Mouse (Mus musculus) neural tube, embryonic 13.5 days (tissue): ENCODE results near the gene Tmprss11c. TPM values are rescaled to one million over a fixed set of nuclear protein-coding genes. Genes with fewer than 3 reads are reported as not detected.
"Not testable (repeated sequence)": the region's sequence is repeated elsewhere in the genome, so short reads cannot be mapped to it uniquely, and the experiment has no call there.

Experiments used
- ATAC-seq: fragments of 200-750 bp; cut with Nextera tagmentation; 2 replicates; pipeline ENCODE4 v1.8.0; 2017; ENCODE audit warnings: low read depth, mild to moderate bottlenecking, moderate TSS enrichment, moderate library complexity
- H3K27ac ChIP-seq: fragments of 300-500 bp; sonication (generic); replicated peaks from 2 replicates; pipeline ENCODE4 v1.5.1; 2015; ENCODE audit warnings: moderate library complexity, mild to moderate bottlenecking, inconsistent platforms
- H3K27me3 ChIP-seq: fragments of 300-500 bp; sonication (generic); 2 replicates; pipeline ENCODE4 v1.6.1; 2015; ENCODE audit warnings: mild to moderate bottlenecking, inconsistent platforms
- H3K36me3 ChIP-seq: fragments of 300-500 bp; sonication (generic); 2 replicates; pipeline ENCODE4 v1.6.1; 2015; ENCODE audit warnings: mild to moderate bottlenecking, inconsistent platforms
- H3K4me1 ChIP-seq: fragments of 300-500 bp; sonication (generic); replicated peaks from 2 replicates; pipeline ENCODE4 v1.6.1; 2015; ENCODE audit warnings: inconsistent platforms
- H3K4me2 ChIP-seq: fragments of 300-500 bp; sonication (generic); 2 replicates; pipeline ENCODE4 v1.6.1; 2015; ENCODE audit warnings: inconsistent platforms, mild to moderate bottlenecking, moderate library complexity
- H3K4me3 ChIP-seq: fragments of 300-500 bp; sonication (generic); 2 replicates; pipeline ENCODE4 v1.5.1; 2015; ENCODE audit warnings: mild to moderate bottlenecking, inconsistent platforms
- H3K9ac ChIP-seq: fragments of 300-500 bp; sonication (generic); 2 replicates; pipeline ENCODE4 v1.6.1; 2015; ENCODE audit warnings: moderate library complexity, mild to moderate bottlenecking, inconsistent platforms
- H3K9me3 ChIP-seq: fragments of 300-500 bp; sonication (generic); 2 replicates; pipeline ENCODE4 v1.6.1; 2016; ENCODE audit warnings: inconsistent platforms
- WGBS: fragments of 180-500 bp; shearing (Covaris S2); methylation state at CpG from one replicate; pipeline ENCODE4 v1.1.7; 2015; 5-methylcytosine and 5-hydroxymethylcytosine counted together
- polyA plus RNA-seq: library from polyadenylated mRNA; unstranded; fragments of >200 nt; fragmentation: Nextera tagmentation; extraction: Ambion mirVana; gene quantifications from 2 replicates; pipeline ENCODE4 v1.2.1, GENCODE M21; 2015

Gene Tmprss11c
- polyA plus RNA-seq, result not detected in 2 replicates

- Histone ChIP-seq H3K27me3 (no peaks in the 10 kb centered on the region), H3K9me3 (no peaks in the 10 kb centered on the region), H3K4me1 (no peaks in the 10 kb centered on the region), H3K9ac (no peak within 1 kb of the TSS), H3K27ac (no peak within 1 kb of the TSS), H3K4me3 (no peak within 1 kb of the TSS), H3K36me3 (no peaks in the 10 kb centered on the region), H3K4me2 (no peak within 1 kb of the TSS)
- ATAC-seq, result no peak
- WGBS, result 86% methylated on average over 4 of the region's 4 CpGs
These were observed at the start of gene Tmprss11c for GRCm38 (mm10) chr5:86289208-86289607. Gene Tmprss11c (minus strand): TSS chr5:86289308.

- H3K4me3 ChIP-seq, result peak overlapping the region; percentile 40
- H3K9ac ChIP-seq, result peak overlapping the region; percentile 59
- peak overlapping the region; percentile 45 for H3K4me2 ChIP-seq
- H3K27me3 ChIP-seq, H3K4me1 ChIP-seq, H3K36me3 ChIP-seq, H3K9me3 ChIP-seq, H3K27ac ChIP-seq: not testable (repeated sequence)
- WGBS, result 56% methylated on average over 28 of the region's 30 CpGs
- peak; percentile 81 for ATAC-seq
These were observed 29.2 kb upstream of the Tmprss11c start for GRCm38 (mm10) chr5:86318018-86318956.

- Histone ChIP-seq H3K9me3 (no peaks in the 10 kb centered on the region), H3K4me1 (no peaks in the 10 kb centered on the region), H3K27ac (no peak overlapping the region), H3K36me3 (no peaks in the 10 kb centered on the region), H3K4me3 (no peak overlapping the region), H3K9ac (no peak overlapping the region), H3K27me3 (no peaks in the 10 kb centered on the region), H3K4me2 (no peak overlapping the region)
- ATAC-seq, result no peak
- WGBS, result 92% methylated on average over 5 of the region's 5 CpGs
These were observed 17.0 kb upstream of the Tmprss11c start for GRCm38 (mm10) chr5:86306116-86306515.

GRCm38 (mm10) chr5:86303877-86304276 is 14.8 kb upstream of the Tmprss11c start:
- Histone ChIP-seq H3K36me3 (no peaks in the 10 kb centered on the region), H3K4me3 (no peak overlapping the region), H3K9me3 (no peaks in the 10 kb centered on the region), H3K4me2 (no peak overlapping the region), H3K27ac (no peak overlapping the region), H3K4me1 (no peaks in the 10 kb centered on the region), H3K9ac (no peak overlapping the region), H3K27me3 (no peaks in the 10 kb centered on the region)
- no peak for ATAC-seq
- 89% methylated on average over 8 of the region's 8 CpGs for WGBS

- WGBS, result 90% methylated on average over 11 of the region's 11 CpGs
- no peak for ATAC-seq
These were observed 42.5 kb downstream of the Tmprss11c start for GRCm38 (mm10) chr5:86246559-86246958.

GRCm38 (mm10) chr5:86244880-86245279 is 44.2 kb downstream of the Tmprss11c start:
- no peak for ATAC-seq
- Histone ChIP-seq H3K9ac (no peak overlapping the region), H3K4me1 (no peaks in the 10 kb centered on the region), H3K9me3 (no peaks in the 10 kb centered on the region), H3K4me2 (no peak overlapping the region), H3K27me3 (no peaks in the 10 kb centered on the region), H3K27ac (no peak overlapping the region), H3K36me3 (no peaks in the 10 kb centered on the region), H3K4me3 (no peak overlapping the region)
- whole genome bisulfite sequencing, result 58% methylated on average over 1 of the region's 1 CpGs

More at GRCm38 (mm10) chr5:86246559-86246958, 42.5 kb downstream of the Tmprss11c start:
- Histone ChIP-seq H3K9me3 (no peaks in the 10 kb centered on the region), H3K27ac (no peak overlapping the region), H3K4me2 (no peak overlapping the region), H3K36me3 (no peaks in the 10 kb centered on the region), H3K27me3 (no peaks in the 10 kb centered on the region), H3K4me3 (no peak overlapping the region), H3K9ac (no peak overlapping the region), H3K4me1 (no peaks in the 10 kb centered on the region)

- 86% methylated on average over 3 of the region's 3 CpGs for WGBS
- no peaks in the 10 kb centered on the region for H3K27me3 ChIP-seq
- no peak overlapping the region for H3K27ac ChIP-seq
- no peaks in the 10 kb centered on the region for H3K9me3 ChIP-seq
- ATAC-seq, result no peak
- no peaks in the 10 kb centered on the region for H3K36me3 ChIP-seq
- H3K4me3 ChIP-seq, result no peak overlapping the region
- H3K9ac ChIP-seq, result no peak overlapping the region
- H3K4me1 ChIP-seq, result no peaks in the 10 kb centered on the region
- no peak overlapping the region for H3K4me2 ChIP-seq
These were observed 44.8 kb downstream of the Tmprss11c start for GRCm38 (mm10) chr5:86244275-86244674.

- no peak overlapping the region for H3K4me3 ChIP-seq
- 61% methylated on average over 5 of the region's 5 CpGs for WGBS
- H3K27ac ChIP-seq, result no peak overlapping the region
- H3K27me3 ChIP-seq, result no peaks in the 10 kb centered on the region
- no peaks in the 10 kb centered on the region for H3K36me3 ChIP-seq
- no peak for ATAC-seq
- no peak overlapping the region for H3K9ac ChIP-seq
- no peaks in the 10 kb centered on the region for H3K4me1 ChIP-seq
- no peak overlapping the region for H3K4me2 ChIP-seq
- no peaks in the 10 kb centered on the region for H3K9me3 ChIP-seq
These were observed 61.8 kb downstream of the Tmprss11c start for GRCm38 (mm10) chr5:86227156-86227853.

GRCm38 (mm10) chr5:86197801-86198200 is 91.3 kb downstream of the Tmprss11c start, which contains the start of gene Gnrhr:
Gene Gnrhr (minus strand): TSS chr5:86197901.
- ATAC-seq, result no peak
- Histone ChIP-seq H3K27ac (no peak within 1 kb of the TSS), H3K27me3 (no peaks in the 10 kb centered on the region), H3K4me1 (no peaks in the 10 kb centered on the region), H3K9me3 (no peaks in the 10 kb centered on the region), H3K4me2 (no peak within 1 kb of the TSS), H3K4me3 (no peak within 1 kb of the TSS), H3K36me3 (no peaks in the 10 kb centered on the region), H3K9ac (no peak within 1 kb of the TSS)
- WGBS, result 90% methylated on average over 10 of the region's 10 CpGs

- Histone ChIP-seq H3K36me3 (no peaks in the 10 kb centered on the region), H3K27me3 (no peaks in the 10 kb centered on the region), H3K27ac (no peak overlapping the region), H3K4me3 (no peak overlapping the region), H3K4me2 (no peak overlapping the region), H3K4me1 (no peaks in the 10 kb centered on the region), H3K9me3 (no peaks in the 10 kb centered on the region), H3K9ac (no peak overlapping the region)
- WGBS, result 22% methylated on average over 4 of the region's 4 CpGs
- ATAC-seq, result no peak
These were observed 97.8 kb downstream of the Tmprss11c start for GRCm38 (mm10) chr5:86191356-86191755.

GRCm38 (mm10) chr5:86190770-86191169 is 98.3 kb downstream of the Tmprss11c start:
- Histone ChIP-seq H3K4me1 (no peaks in the 10 kb centered on the region), H3K4me3 (no peak overlapping the region), H3K36me3 (no peaks in the 10 kb centered on the region), H3K27ac (no peak overlapping the region), H3K9ac (no peak overlapping the region), H3K4me2 (no peak overlapping the region), H3K27me3 (no peaks in the 10 kb centered on the region), H3K9me3 (no peaks in the 10 kb centered on the region)
- ATAC-seq, result no peak
- 25% methylated on average over 5 of the region's 5 CpGs for WGBS

GRCm38 (mm10) chr5:86190290-86190689 is 98.8 kb downstream of the Tmprss11c start:
- Histone ChIP-seq H3K9ac (no peak overlapping the region), H3K9me3 (no peaks in the 10 kb centered on the region), H3K4me1 (no peaks in the 10 kb centered on the region), H3K4me2 (no peak overlapping the region), H3K27me3 (no peaks in the 10 kb centered on the region), H3K36me3 (no peaks in the 10 kb centered on the region), H3K27ac (no peak overlapping the region), H3K4me3 (no peak overlapping the region)
- WGBS, result 44% methylated on average over 15 of the region's 15 CpGs
- no peak for ATAC-seq
